Comparison of ENCODE assay signal across 8 mouse cellular contexts in genomic region chr3:130945861-130946449, GRCm38 (mm10).
DNase-seq lines count a peak whose midpoint lies in the region; ATAC-seq and TF ChIP-seq lines count a peak whose summit lies in the region.

No protein-coding gene starts in this region.

- H3K4me2 ChIP-seq in heart, embryonic 13.5 days = peak overlapping the region; percentile 81

- under 1% methylated on average over 25 of the region's 25 CpGs for WGBS in heart, embryonic 13.5 days
- WGBS in lung, adult 2 months = 3% methylated on average over 25 of the region's 25 CpGs

- H3K27ac ChIP-seq in heart, embryonic 13.5 days (replicated peaks) = peak overlapping the region; percentile 84

- H3K4me3 ChIP-seq in heart, embryonic 13.5 days = peak overlapping the region; percentile 56
- H3K4me3 ChIP-seq in lung, adult 2 months (replicated peaks; ENCODE audit: extremely low read depth, low read depth, low read length) = no peak overlapping the region

- TF ChIP-seq CTCF in lung, adult 2 months (IDR thresholded peaks at IDR 0.05; ENCODE audit: insufficient read depth, low read length) = no peak

- TF ChIP-seq POLR2A in lung, adult 2 months (IDR thresholded peaks at IDR 0.05; ENCODE audit: borderline replicate concordance, extremely low read depth, low read depth, low read length) = no peak

- ATAC-seq in heart, embryonic 13.5 days (ENCODE audit: extremely low read depth, insufficient number of reproducible peaks, low FRiP score, low TSS enrichment) = peak; percentile 14; the same call in 1 of the 2 replicates

- H3K36me3 ChIP-seq in heart, embryonic 13.5 days = no peaks in the 10 kb centered on the region

- H3K4me1 ChIP-seq in heart, embryonic 13.5 days = peaks cover 22% of the 10 kb centered on the region
- no peaks in the 10 kb centered on the region; the same call in none of the 2 replicates for H3K4me1 ChIP-seq in lung, adult 2 months (ENCODE audit: control insufficient read depth, insufficient read depth, low read length)

- H3K9ac ChIP-seq in heart, embryonic 13.5 days = peak overlapping the region; percentile 84

- no peaks in the 10 kb centered on the region for H3K9me3 ChIP-seq in heart, embryonic 13.5 days

- no peaks in the 10 kb centered on the region for H3K27me3 ChIP-seq in heart, embryonic 13.5 days (replicated peaks)

- DNase-seq in urinary bladder, postnatal 14 days (ENCODE audit: low spot score) = peak; percentile 33
- no peak for DNase-seq in urinary bladder, postnatal 10 days (ENCODE audit: low spot score)
- DNase-seq in embryo, embryonic 10.5 days (ENCODE audit: low spot score) = peak; percentile 80
- DNase-seq in kidney, postnatal 10 days = peak; percentile 62
- peak; percentile 20 for DNase-seq in lung, adult 2 months
- peak; percentile 50 for DNase-seq in ovary, postnatal 36 days (ENCODE audit: low spot score)
- DNase-seq in c-Kit-positive CD71-positive TER-119-positive erythroid progenitor cells, embryonic 14.5 days (ENCODE audit: low spot score) = no peak

Comparison
In these comparisons a context has a peak if more than half of its experiments do, and no peak if none do; other contexts are left out.
1. DNase-seq: peak in urinary bladder, postnatal 14 days (single experiment), embryo, embryonic 10.5 days (single experiment), kidney, postnatal 10 days (single experiment), lung, adult 2 months (single experiment) and ovary, postnatal 36 days (single experiment); none in urinary bladder, postnatal 10 days (single experiment) and c-Kit-positive CD71-positive TER-119-positive erythroid progenitor cells, embryonic 14.5 days (single experiment).